Mouse (Mus musculus) macrophage (primary cell): ENCODE measurements around the gene Defb28. TPM values are rescaled to one million over a fixed set of nuclear protein-coding genes. Genes with fewer than 3 reads are reported as not detected.

ENCODE experiments used
- H3K27ac ChIP-seq: fragments of 350-480 bp; formaldehyde crosslinking; 2 replicates; pipeline ENCODE4 v1.9.0; 2021
- H3K36me3 ChIP-seq: fragments of 350-480 bp; formaldehyde crosslinking; 2 replicates; pipeline ENCODE4 v1.9.0; 2021; ENCODE audit errors: inconsistent target
- H3K4me3 ChIP-seq: fragments of 350-480 bp; formaldehyde crosslinking; 2 replicates; pipeline ENCODE4 v1.9.0; 2021; ENCODE audit errors: inconsistent target
- H3K79me2 ChIP-seq: fragments of 350-480 bp; formaldehyde crosslinking; 2 replicates; pipeline ENCODE4 v1.9.0; 2021; ENCODE audit errors: inconsistent target
- WGBS: methylation state at CpG from one replicate; pipeline ENCODE4 v1.1.7; 2026; ENCODE audit warnings: inconsistent platforms; ENCODE audit not compliant: missing documents; 5-methylcytosine and 5-hydroxymethylcytosine counted together
- polyA plus RNA-seq: library from polyadenylated mRNA; stranded (reverse); fragments of 250-400 nt; gene quantifications from 3 replicates; pipeline ENCODE4 v1.2.4, GENCODE M21; 2018; ENCODE audit warnings: inconsistent platforms

Gene Defb28
- polyA plus RNA-seq, 1 experiment from 2014 or later, result not detected

DNA sequence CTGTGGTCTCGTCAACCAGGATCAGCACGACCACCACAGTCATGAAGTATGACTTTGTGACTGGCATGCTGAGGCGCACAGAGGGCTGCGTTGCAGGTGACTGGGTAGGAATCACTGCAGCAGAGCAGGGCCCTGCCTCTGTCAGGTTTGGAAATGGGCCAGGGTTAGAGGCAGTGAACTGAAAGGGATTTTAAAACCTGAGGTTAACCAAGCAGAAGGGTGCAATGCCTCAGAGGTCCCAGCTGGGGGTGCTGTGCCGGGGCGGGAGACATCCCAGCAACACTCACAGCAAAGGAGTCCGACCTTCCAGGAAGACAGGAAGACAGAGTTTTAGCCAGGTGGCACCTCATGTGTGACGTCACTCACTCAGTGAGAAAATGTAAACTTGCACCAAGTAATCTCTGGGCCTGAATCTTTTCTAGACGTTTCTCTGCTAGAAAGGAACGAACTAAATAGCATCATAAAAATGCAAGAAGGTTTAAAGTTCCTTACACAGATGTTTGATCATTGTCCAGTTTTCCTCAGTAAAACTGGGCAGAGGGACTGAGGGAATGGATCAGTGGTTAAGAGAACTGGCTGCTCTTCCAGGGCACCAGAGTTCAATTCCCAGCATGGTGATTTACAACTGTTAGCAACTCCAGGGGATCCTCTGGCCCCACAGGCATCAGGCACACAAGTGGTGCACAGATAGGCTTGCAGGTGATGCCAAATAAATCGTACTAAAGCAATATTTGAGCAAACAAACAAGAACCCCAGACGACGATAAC lies 22.1 kb downstream of the Defb28 start, which contains the start of gene Defb29:
TSS of gene Defb29 (minus strand) at position 155 of the 767 bp plus-strand sequence.
- no peaks in the 10 kb centered on the region for H3K36me3 ChIP-seq
- H3K27ac ChIP-seq, result no peak within 1 kb of the TSS
- 79% methylated on average over 13 of the region's 13 CpGs for WGBS
- H3K4me3 ChIP-seq, result no peak within 1 kb of the TSS
- H3K79me2 ChIP-seq, result no peaks in the 10 kb centered on the region

DNA sequence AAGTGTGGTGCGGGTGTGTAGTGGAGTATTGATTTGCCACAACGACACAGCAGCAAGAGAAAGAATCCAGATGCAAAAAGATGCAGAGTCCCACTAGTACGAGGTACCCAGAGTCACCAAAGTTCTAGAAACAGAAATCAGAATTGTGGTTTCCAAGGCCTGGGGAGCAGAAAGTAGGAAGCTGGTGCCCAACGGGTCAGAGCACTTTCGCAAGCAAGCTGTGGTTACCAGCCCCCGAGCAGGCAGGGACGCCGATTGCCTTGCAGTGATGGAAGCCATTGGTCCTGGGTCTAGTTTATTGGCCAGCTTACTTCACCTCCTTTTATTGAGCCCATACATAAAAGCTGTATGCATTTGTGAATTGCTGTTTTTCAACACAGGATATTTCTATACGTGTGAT lies 23.9 kb downstream of the Defb28 start:
- Histone ChIP-seq H3K4me3 (no peak overlapping the region), H3K27ac (no peak overlapping the region), H3K36me3 (no peaks in the 10 kb centered on the region), H3K79me2 (no peaks in the 10 kb centered on the region)
- WGBS, result 18% methylated on average over 9 of the region's 9 CpGs

DNA sequence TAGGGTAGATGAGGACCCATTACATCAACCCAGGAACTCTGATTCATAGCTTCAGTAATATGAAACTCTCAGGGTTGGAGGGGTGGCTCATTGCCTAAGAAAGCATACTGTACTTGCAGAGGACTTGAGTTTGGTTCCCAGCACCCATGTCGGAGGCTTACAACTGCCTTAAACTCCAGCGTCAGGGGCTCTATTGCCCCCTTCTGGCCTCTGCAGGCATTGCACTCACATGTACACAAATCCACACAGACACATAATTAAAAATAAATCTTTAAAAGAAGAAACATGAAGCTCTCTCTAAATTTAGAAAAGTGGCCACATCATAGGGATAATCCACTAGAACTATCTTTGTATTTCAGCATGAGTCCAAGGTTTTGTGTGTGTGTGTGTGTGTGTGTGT lies 24.8 kb downstream of the Defb28 start:
- no peaks in the 10 kb centered on the region for H3K36me3 ChIP-seq
- no peaks in the 10 kb centered on the region for H3K79me2 ChIP-seq
- H3K27ac ChIP-seq, result no peak overlapping the region
- H3K4me3 ChIP-seq, result no peak overlapping the region
- WGBS, result 84% methylated on average over 2 of the region's 2 CpGs

DNA sequence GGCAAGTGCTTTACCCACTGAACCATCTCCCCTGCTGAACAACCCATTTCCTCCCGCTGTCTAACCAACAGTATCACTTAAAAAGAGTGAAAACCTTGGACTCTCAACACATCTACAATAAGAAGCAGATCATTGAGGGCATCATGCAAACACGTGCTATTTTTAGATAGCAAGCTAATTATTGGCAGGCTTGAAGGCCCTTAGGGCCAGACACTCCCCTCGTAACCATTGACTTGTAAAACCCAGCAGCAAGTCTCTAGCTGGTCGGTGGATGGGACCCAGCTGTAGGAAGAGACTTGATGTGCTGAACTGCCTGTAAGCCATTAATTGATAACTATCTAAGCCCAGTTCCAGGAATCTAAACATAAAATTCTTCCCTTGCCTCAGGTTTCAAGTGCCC lies 25.4 kb downstream of the Defb28 start:
- no peak overlapping the region for H3K27ac ChIP-seq
- H3K36me3 ChIP-seq, result no peaks in the 10 kb centered on the region
- 96% methylated on average over 4 of the region's 4 CpGs for WGBS
- H3K79me2 ChIP-seq, result no peaks in the 10 kb centered on the region
- no peak overlapping the region for H3K4me3 ChIP-seq

DNA sequence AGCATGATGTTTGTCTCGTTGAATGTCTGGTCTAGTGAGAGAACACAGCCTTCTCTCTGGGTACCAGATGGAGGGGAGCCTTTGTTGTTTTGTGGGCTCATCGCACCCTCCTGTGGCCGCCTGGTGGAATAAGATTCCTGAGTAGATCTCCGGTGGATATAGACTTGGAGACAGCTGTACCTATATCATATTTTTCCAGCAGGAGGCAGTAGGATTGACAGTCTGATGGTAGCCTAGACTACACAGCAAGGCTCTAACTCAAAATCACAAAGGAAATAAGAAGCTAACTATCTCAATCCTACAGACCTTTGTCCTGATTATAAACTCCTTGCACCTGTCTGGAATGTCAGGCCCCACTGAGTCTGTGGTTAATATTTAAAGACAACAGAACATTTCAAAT lies 26.6 kb downstream of the Defb28 start:
- 23% methylated on average over 4 of the region's 4 CpGs for WGBS

DNA sequence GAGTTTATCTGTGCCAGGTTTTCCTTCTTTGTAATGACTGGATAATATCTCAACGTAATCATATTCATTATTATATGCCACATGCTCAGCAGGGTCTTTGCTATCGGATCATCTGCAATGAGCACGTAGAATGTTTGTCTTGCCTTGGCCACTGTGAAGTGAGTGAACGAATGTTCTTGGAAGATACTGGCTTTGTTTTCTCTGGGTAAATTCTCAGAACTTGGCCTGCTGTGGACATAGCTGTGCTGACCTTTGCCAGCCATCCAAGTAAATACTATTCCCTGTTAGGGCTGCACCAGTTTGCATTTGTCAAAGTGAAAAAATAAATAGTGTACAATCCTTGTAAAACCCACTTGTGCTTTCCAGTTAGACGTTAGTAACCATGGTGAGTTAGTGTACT lies 30.1 kb downstream of the Defb28 start:
- Histone ChIP-seq H3K36me3 (no peaks in the 10 kb centered on the region), H3K4me3 (no peak overlapping the region), H3K27ac (no peak overlapping the region), H3K79me2 (no peaks in the 10 kb centered on the region)
- 93% methylated on average over 5 of the region's 5 CpGs for WGBS

More for the DNA sequence above, 26.6 kb downstream of the Defb28 start:
- Histone ChIP-seq H3K27ac (no peak overlapping the region), H3K36me3 (no peaks in the 10 kb centered on the region), H3K79me2 (no peaks in the 10 kb centered on the region), H3K4me3 (no peak overlapping the region)

DNA sequence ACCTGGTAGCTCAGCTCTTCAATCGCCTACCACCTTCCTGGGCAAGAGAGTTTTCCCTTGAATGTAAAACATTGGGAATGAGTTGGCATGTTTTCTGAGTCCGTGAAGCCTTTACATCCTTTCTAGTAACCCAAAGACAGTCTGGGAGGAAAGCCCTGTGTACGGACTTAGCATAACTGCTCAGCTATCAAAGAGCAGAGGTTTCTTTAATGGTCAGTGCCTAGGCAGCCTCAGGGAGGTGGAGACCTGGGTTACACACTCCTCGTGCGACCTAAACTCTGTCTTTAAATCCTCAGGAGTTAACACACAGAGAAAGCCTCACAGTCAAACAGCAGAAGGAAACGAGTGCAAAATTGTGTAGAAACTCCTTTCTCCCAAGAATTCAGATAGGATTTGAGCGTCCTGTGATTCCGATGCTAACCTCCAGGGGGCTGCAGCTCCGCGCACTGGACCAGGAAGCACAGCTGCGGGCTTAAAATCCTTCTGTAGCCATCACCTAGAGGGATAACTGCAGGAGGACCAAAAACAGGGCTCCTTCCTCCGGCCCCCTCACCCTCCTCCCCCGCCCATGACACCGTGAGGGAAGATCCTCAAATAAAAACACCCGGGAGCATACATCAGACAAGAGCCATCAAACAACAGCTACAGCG lies 35.8 kb downstream of the Defb28 start:
- no peak overlapping the region for H3K4me3 ChIP-seq
- H3K36me3 ChIP-seq, result no peaks in the 10 kb centered on the region
- no peaks in the 10 kb centered on the region for H3K79me2 ChIP-seq
- 21% methylated on average over 16 of the region's 16 CpGs for WGBS
- no peak overlapping the region for H3K27ac ChIP-seq

DNA sequence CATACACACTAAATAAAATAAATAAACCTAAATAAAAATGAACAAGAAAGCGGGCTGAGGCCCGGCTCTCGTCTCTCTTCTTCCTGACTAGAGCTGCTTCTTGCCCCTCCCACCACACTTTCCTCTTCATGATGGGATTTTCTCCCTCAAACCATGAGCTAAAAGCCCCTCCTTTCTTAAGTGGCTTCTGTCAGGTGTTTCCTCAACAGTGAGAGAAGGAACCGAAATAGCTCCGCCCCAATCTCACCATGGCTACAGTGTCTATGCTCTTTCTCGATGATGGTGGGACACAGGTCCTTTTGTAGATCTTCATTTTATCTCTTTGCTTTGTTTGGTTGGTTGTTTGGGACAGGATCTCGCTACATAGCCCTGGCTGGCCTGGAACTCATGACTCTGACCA lies 38.6 kb downstream of the Defb28 start:
- no peak overlapping the region for H3K27ac ChIP-seq
- 25% methylated on average over 7 of the region's 7 CpGs for WGBS
- no peaks in the 10 kb centered on the region for H3K79me2 ChIP-seq
- no peaks in the 10 kb centered on the region for H3K36me3 ChIP-seq
- H3K4me3 ChIP-seq, result no peak overlapping the region

DNA sequence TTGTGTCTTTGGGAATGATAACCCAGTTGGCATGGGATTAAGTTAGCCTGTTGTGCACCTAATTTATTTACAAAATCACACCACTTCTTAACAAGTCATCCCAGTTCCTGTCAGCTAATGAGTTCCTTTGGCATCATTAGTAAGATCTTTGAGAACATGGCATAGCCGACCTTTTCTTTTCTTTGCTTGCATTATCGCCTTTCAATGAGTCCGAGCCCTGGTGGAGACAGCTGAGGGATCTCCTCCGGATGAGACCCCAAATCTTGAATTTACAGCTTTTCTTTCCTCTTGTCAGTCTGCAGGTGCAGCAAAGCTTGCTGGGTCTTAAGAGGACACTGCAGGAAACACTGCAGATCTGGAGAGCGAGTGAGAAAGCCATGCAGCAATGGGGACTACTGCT lies 51.0 kb downstream of the Defb28 start, which contains the start of gene Gm17416:
TSS of gene Gm17416 (plus strand) at position 301 of the 400 bp plus-strand sequence.
- Histone ChIP-seq H3K4me3 (no peak within 1 kb of the TSS), H3K36me3 (no peaks in the 10 kb centered on the region), H3K27ac (no peak within 1 kb of the TSS), H3K79me2 (no peaks in the 10 kb centered on the region)
- 85% methylated on average over 5 of the region's 5 CpGs for WGBS

DNA sequence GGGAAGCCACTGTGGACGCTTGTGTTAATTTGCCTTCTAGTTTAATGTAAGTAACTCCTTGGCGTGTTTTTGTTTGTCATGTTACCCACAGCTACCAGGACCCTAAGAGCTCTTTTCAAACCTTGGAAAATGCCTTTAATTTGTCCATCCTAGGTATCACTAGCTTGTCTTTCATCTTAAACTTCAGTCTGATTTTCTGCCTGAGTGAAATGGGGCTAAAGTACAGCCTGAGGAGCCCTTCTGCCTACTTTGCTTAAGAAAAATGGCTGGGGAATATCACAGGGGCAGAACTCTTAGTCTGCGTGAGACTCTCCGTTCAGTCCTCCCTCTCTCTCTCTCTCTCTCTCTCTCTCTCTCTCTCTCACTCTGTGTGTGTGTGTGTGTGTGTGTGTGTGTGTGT lies 51.8 kb downstream of the Defb28 start:
- H3K36me3 ChIP-seq, result no peaks in the 10 kb centered on the region
- H3K27ac ChIP-seq, result no peak overlapping the region
- 83% methylated on average over 3 of the region's 4 CpGs for WGBS
- H3K4me3 ChIP-seq, result no peak overlapping the region
- no peaks in the 10 kb centered on the region for H3K79me2 ChIP-seq

DNA sequence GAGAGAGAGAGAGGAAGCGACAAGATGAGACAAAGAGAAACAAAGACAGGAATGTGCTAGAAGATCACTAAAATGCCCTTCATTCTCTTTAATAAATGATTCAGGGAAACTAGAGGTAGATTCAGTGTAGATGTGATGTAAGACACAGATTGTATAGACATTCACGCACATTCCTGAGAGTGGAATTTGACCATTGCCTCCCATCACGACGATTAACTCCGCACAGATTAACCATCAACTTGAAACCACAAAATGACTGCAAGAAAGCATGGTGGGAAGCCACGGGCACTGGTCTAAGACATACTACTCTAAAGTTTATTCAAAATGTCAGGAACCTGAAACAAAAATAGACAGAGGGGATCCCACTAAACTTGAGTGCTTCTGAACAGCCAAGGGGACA lies 52.3 kb downstream of the Defb28 start:
- H3K36me3 ChIP-seq, result no peaks in the 10 kb centered on the region
- H3K79me2 ChIP-seq, result no peaks in the 10 kb centered on the region
- WGBS, result 43% methylated on average over 6 of the region's 6 CpGs
- H3K4me3 ChIP-seq, result no peak overlapping the region
- no peak overlapping the region for H3K27ac ChIP-seq

Other genes with a start within 250 kb of the Defb28 start
- 59.0 to 70.5 TPM (median 69.3 TPM) in 3 replicates for gene Tbc1d20, start 224.4 kb upstream of the Defb28 start, polyA plus RNA-seq
- 29.7 to 57.1 TPM (median 51.6 TPM) in 3 replicates for gene Rbck1, start 185.6 kb upstream of the Defb28 start, polyA plus RNA-seq
- 0.29 to 1.5 TPM (median 0.45 TPM) in 3 replicates for gene Trib3, start 174.2 kb upstream of the Defb28 start, polyA plus RNA-seq
- gene Nrsn2, start 141.6 kb upstream of the Defb28 start, polyA plus RNA-seq, result not detected in 3 replicates
- gene Sox12, start 120.2 kb upstream of the Defb28 start, polyA plus RNA-seq, result 0.11 to 0.15 TPM in 2 of 3 replicates, not detected in the other
- 0.60 to 1.1 TPM (median 0.98 TPM) in 3 replicates for gene Zcchc3, start 103.2 kb upstream of the Defb28 start, polyA plus RNA-seq
- gene 6820408C15Rik, start 102.7 kb upstream of the Defb28 start, polyA plus RNA-seq, result not detected in 3 replicates
- not detected in 3 replicates for gene Defb23, start 53.6 kb upstream of the Defb28 start, polyA plus RNA-seq
- not detected in 3 replicates for gene Defb20, start 41.2 kb upstream of the Defb28 start, polyA plus RNA-seq
- gene Defb22, start 28.1 kb upstream of the Defb28 start, polyA plus RNA-seq, result not detected in 3 replicates
- not detected in 3 replicates for gene Defb26, start 6.6 kb upstream of the Defb28 start, polyA plus RNA-seq
- gene Defb29, start 21.8 kb downstream of the Defb28 start, polyA plus RNA-seq, result not detected in 3 replicates
- gene Gm17416, start 51.1 kb downstream of the Defb28 start, polyA plus RNA-seq, result not detected in 3 replicates
- gene Defb21, start 54.5 kb downstream of the Defb28 start, polyA plus RNA-seq, result not detected in 3 replicates
- not detected in 3 replicates for gene Defb19, start 62.1 kb downstream of the Defb28 start, polyA plus RNA-seq
- not detected in 3 replicates for gene Defb45, start 81.1 kb downstream of the Defb28 start, polyA plus RNA-seq
- not detected in 3 replicates for gene Defb36, start 86.1 kb downstream of the Defb28 start, polyA plus RNA-seq
- gene Defb25, start 104.8 kb downstream of the Defb28 start, polyA plus RNA-seq, result not detected in 3 replicates
- gene Rem1, start 108.7 kb downstream of the Defb28 start, polyA plus RNA-seq, result not detected in 3 replicates
- gene H13, start 151.2 kb downstream of the Defb28 start, polyA plus RNA-seq, result 58.4 to 93.5 TPM (median 77.2 TPM) in 3 replicates
- 0.46 to 1.1 TPM (median 0.52 TPM) in 3 replicates for gene Mcts2, start 168.8 kb downstream of the Defb28 start, polyA plus RNA-seq
- gene Id1, start 218.0 kb downstream of the Defb28 start, polyA plus RNA-seq, result 0.27 to 88.3 TPM (median 0.39 TPM) in 3 replicates
- gene Cox4i2, start 235.9 kb downstream of the Defb28 start, polyA plus RNA-seq, result not detected in 3 replicates